Mouse (Mus musculus): ENCODE measurements around the gene Emb. TPM values are rescaled to one million over a fixed set of nuclear protein-coding genes. Genes with fewer than 3 reads are reported as not detected.

Emb gene
- total and polyA plus RNA-seq, 2 experiments from 2014 or later = 9.2 to 12.0 TPM

- no peak for ATAC-seq (ENCODE audit: low FRiP score)
- Histone ChIP-seq H3K9me3 (ENCODE audit: low read length) (no peaks in the 10 kb centered on the region), H3K27ac (ENCODE audit: low read depth, low read length) (no peak overlapping the region), H3K4me3 (ENCODE audit: low read depth, low read length) (no peak overlapping the region), H3K9ac (replicated peaks; ENCODE audit: low read length, poor library complexity, severe bottlenecking) (no peak overlapping the region), H3K27me3 (ENCODE audit: insufficient read depth, low read length) (no peaks in the 10 kb centered on the region), H3K4me2 (ENCODE audit: low read depth, low read length, poor library complexity, severe bottlenecking) (no peak overlapping the region), H3K36me3 (ENCODE audit: insufficient read depth, low read length) (no peaks in the 10 kb centered on the region), H3K4me1 (ENCODE audit: insufficient read depth, low read length) (peaks cover 5% of the 10 kb centered on the region; the same call in 1 of the 2 replicates)
- no peak for TF ChIP-seq CTCF (IDR thresholded peaks at IDR 0.05)
- WGBS = 56% methylated on average over 5 of the region's 5 CpGs
- no peak for DNase-seq (ENCODE audit: low spot score)
Measured at GRCm38 (mm10) chr13:117223125-117223524, 14.8 kb downstream of the Emb start.

- Histone ChIP-seq H3K36me3 (ENCODE audit: insufficient read depth, low read length) (no peaks in the 10 kb centered on the region), H3K4me1 (ENCODE audit: insufficient read depth, low read length) (peaks cover 5% of the 10 kb centered on the region; the same call in 1 of the 2 replicates), H3K4me3 (ENCODE audit: low read depth, low read length) (no peak overlapping the region), H3K9ac (replicated peaks; ENCODE audit: low read length, poor library complexity, severe bottlenecking) (no peak overlapping the region), H3K4me2 (ENCODE audit: low read depth, low read length, poor library complexity, severe bottlenecking) (no peak overlapping the region), H3K27ac (ENCODE audit: low read depth, low read length) (no peak overlapping the region), H3K27me3 (ENCODE audit: insufficient read depth, low read length) (no peaks in the 10 kb centered on the region), H3K9me3 (ENCODE audit: low read length) (no peaks in the 10 kb centered on the region)
- ATAC-seq (ENCODE audit: low FRiP score) (no peak), DNase-seq (ENCODE audit: low spot score) (no peak)
- 74% methylated on average over 2 of the region's 2 CpGs for WGBS
- no peak for TF ChIP-seq CTCF (IDR thresholded peaks at IDR 0.05)
Measured at GRCm38 (mm10) chr13:117224901-117225300, 16.6 kb downstream of the Emb start.

- DNase-seq (ENCODE audit: low spot score) = no peak
- whole genome bisulfite sequencing = 82% methylated on average over 6 of the region's 6 CpGs
- Histone ChIP-seq H3K4me1 (ENCODE audit: insufficient read depth, low read length) (no peaks in the 10 kb centered on the region), H3K4me2 (ENCODE audit: low read depth, low read length, poor library complexity, severe bottlenecking) (no peak overlapping the region), H3K9ac (replicated peaks; ENCODE audit: low read length, poor library complexity, severe bottlenecking) (no peak overlapping the region), H3K9me3 (ENCODE audit: low read length) (no peaks in the 10 kb centered on the region), H3K27me3 (ENCODE audit: insufficient read depth, low read length) (no peaks in the 10 kb centered on the region), H3K4me3 (ENCODE audit: low read depth, low read length) (no peak overlapping the region), H3K27ac (ENCODE audit: low read depth, low read length) (no peak overlapping the region), H3K36me3 (ENCODE audit: insufficient read depth, low read length) (no peaks in the 10 kb centered on the region)
- TF ChIP-seq CTCF (IDR thresholded peaks at IDR 0.05) = no peak
- ATAC-seq (ENCODE audit: low FRiP score) = no peak
Measured at GRCm38 (mm10) chr13:117225561-117225960, 17.2 kb downstream of the Emb start.

DNA sequence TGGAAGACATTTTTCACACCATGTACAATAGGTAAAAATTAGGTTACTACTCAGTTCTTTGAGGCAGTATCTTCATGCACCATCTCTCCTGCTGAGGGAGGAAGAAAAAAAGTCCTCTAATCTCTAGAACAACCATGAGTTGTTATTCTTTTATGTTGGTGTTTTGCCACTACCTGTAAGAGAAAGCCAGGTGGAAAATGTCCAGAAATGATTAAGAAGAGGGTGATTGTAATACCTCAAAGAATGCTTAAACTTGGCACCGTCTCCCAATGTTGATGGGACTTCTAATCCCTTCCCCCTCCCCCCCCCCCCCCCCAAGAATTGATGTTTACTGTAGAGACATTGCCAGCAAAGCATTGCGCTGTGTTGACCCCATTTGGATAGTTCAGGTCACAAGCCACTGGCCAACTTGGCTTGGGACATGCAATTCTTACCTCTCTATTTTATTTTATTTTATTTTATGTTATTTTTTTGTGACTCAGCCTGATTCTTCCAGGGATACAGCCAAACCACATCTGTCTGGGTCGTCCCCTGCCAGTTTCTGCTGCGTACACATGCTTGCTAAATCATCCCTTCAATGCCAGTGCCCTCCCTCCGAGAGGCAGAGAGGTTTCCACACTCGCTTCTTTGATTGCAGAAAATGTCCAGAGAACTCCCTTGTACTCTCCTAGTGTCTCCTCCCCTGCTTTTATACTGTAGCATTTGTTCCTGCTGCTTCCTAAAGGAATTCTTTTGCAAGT, 22.2 kb downstream of the Emb start:
- no peak for TF ChIP-seq CTCF (IDR thresholded peaks at IDR 0.05)
- Histone ChIP-seq H3K36me3 (ENCODE audit: insufficient read depth, low read length) (no peaks in the 10 kb centered on the region), H3K9ac (replicated peaks; ENCODE audit: low read length, poor library complexity, severe bottlenecking) (no peak overlapping the region), H3K4me1 (ENCODE audit: insufficient read depth, low read length) (no peaks in the 10 kb centered on the region), H3K27me3 (ENCODE audit: insufficient read depth, low read length) (no peaks in the 10 kb centered on the region), H3K4me2 (ENCODE audit: low read depth, low read length, poor library complexity, severe bottlenecking) (no peak overlapping the region), H3K27ac (ENCODE audit: low read depth, low read length) (no peak overlapping the region), H3K4me3 (ENCODE audit: low read depth, low read length) (no peak overlapping the region), H3K9me3 (ENCODE audit: low read length) (no peaks in the 10 kb centered on the region)
- no peak for ATAC-seq (ENCODE audit: low FRiP score)
- WGBS = 81% methylated on average over 6 of the region's 6 CpGs
- no peak for DNase-seq (ENCODE audit: low spot score)

DNA sequence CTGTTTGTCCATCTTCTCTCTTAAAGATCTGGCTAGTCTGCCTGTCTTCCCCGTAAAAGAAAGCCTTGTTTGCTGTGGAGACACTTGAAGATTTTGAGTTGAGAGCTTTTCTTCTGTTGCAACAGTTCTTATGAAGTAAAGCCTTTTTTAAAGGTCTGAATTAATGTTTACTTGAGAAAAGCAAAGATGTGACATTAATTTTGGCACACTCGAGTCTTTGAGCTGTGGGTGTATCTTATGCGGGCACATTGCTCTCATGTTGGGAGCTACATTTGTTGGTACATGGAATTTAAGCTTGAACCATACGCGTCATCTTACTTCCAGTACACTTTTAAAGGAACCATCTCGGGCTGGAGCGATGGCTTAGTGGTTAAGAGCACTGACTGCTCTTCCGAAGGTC, 25.5 kb downstream of the Emb start:
- DNase-seq (ENCODE audit: low spot score) = no peak
- ATAC-seq (ENCODE audit: low FRiP score) = no peak
- Histone ChIP-seq H3K9ac (replicated peaks; ENCODE audit: low read length, poor library complexity, severe bottlenecking) (no peak overlapping the region), H3K4me2 (ENCODE audit: low read depth, low read length, poor library complexity, severe bottlenecking) (no peak overlapping the region), H3K27me3 (ENCODE audit: insufficient read depth, low read length) (no peaks in the 10 kb centered on the region), H3K36me3 (ENCODE audit: insufficient read depth, low read length) (no peaks in the 10 kb centered on the region), H3K4me3 (ENCODE audit: low read depth, low read length) (no peak overlapping the region), H3K9me3 (ENCODE audit: low read length) (no peaks in the 10 kb centered on the region), H3K4me1 (ENCODE audit: insufficient read depth, low read length) (no peaks in the 10 kb centered on the region), H3K27ac (ENCODE audit: low read depth, low read length) (no peak overlapping the region)
- 95% methylated on average over 8 of the region's 8 CpGs for WGBS
- TF ChIP-seq CTCF (IDR thresholded peaks at IDR 0.05) = no peak

DNA sequence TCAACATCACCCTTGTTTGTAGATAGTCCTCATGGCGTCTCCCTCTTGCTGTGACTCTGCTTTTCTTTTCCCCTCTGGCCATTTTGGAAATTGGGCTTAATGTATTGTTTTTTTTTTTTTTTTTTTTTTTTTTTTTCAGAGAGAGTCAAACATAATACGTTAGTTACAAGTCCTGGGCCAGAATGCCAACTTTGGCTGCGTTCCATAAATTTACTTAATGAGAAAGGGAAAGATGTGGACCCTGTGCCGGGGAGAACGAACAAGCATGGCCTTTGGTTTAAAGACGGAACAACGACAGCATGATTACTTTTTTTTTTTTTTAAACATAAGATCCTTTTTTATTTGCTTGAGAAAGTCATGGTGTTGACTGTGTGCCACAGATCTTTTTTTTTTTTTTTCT, 26.1 kb downstream of the Emb start:
- DNase-seq (ENCODE audit: low spot score) (no peak), ATAC-seq (ENCODE audit: low FRiP score) (no peak)
- Histone ChIP-seq H3K4me1 (ENCODE audit: insufficient read depth, low read length) (no peaks in the 10 kb centered on the region), H3K9me3 (ENCODE audit: low read length) (no peaks in the 10 kb centered on the region), H3K4me2 (ENCODE audit: low read depth, low read length, poor library complexity, severe bottlenecking) (no peak overlapping the region), H3K36me3 (ENCODE audit: insufficient read depth, low read length) (no peaks in the 10 kb centered on the region), H3K9ac (replicated peaks; ENCODE audit: low read length, poor library complexity, severe bottlenecking) (no peak overlapping the region), H3K27me3 (ENCODE audit: insufficient read depth, low read length) (no peaks in the 10 kb centered on the region), H3K27ac (ENCODE audit: low read depth, low read length) (no peak overlapping the region), H3K4me3 (ENCODE audit: low read depth, low read length) (no peak overlapping the region)
- no peak for TF ChIP-seq CTCF (IDR thresholded peaks at IDR 0.05)
- 61% methylated on average over 7 of the region's 7 CpGs for WGBS

Measured in midbrain, postnatal 0 days (tissue).